ENCODE assay signal across 15 mouse cellular contexts in genomic region chr2:101723333-101723881, GRCm38 (mm10). TPM values are rescaled to one million over a fixed set of nuclear protein-coding genes. Genes with fewer than 3 reads are reported as not detected.
A peak's percentile ranks its signal among the peaks of the same experiment; 100 is the strongest.
DNase-seq lines count a peak whose midpoint lies in the region; ATAC-seq and TF ChIP-seq lines count a peak whose summit lies in the region.
"Had no signal": no experiment of that assay in that cellular context is flagged by ENCODE, and none has a peak within 500 bp of the region (broad histone marks: within the 10 kb centered on the region; RNA-seq: fewer than 3 reads in every experiment).

No protein-coding gene starts in this region.

- no peaks in the 10 kb centered on the region for H3K9me3 ChIP-seq in heart, postnatal 0 days (replicated peaks; ENCODE audit: control insufficient read depth, low read length)
- no peaks in the 10 kb centered on the region for H3K9me3 ChIP-seq in limb, embryonic 10.5 days (replicated peaks)

- H3K27ac ChIP-seq in heart, postnatal 0 days (ENCODE audit: low read depth), result no peak overlapping the region
- peak overlapping the region; percentile 74; the same call in 1 of the 2 replicates for H3K27ac ChIP-seq in limb, embryonic 10.5 days
- H3K27ac ChIP-seq: macrophage had no signal

- TF ChIP-seq CTCF in heart, postnatal 0 days (IDR thresholded peaks at IDR 0.05; ENCODE audit: low read depth), result no peak

- no peak for ATAC-seq in heart, postnatal 0 days (ENCODE audit: insufficient read depth, low read depth)

- H3K4me1 ChIP-seq in heart, postnatal 0 days (ENCODE audit: control insufficient read depth, insufficient read depth), result peaks cover 9% of the 10 kb centered on the region; the same call in 1 of the 2 replicates
- peaks cover 13% of the 10 kb centered on the region for H3K4me1 ChIP-seq in limb, embryonic 10.5 days

- H3K4me3 ChIP-seq in heart, postnatal 0 days (ENCODE audit: low read depth, low read length), result no peak overlapping the region
- H3K4me3 ChIP-seq in limb, embryonic 10.5 days, result no peak overlapping the region
- H3K4me3 ChIP-seq: erythroblast, embryonic 14.5 days had no signal

- H3K27me3 ChIP-seq in heart, postnatal 0 days (ENCODE audit: control insufficient read depth, insufficient read depth, low read length), result no peaks in the 10 kb centered on the region
- no peaks in the 10 kb centered on the region for H3K27me3 ChIP-seq in limb, embryonic 10.5 days (ENCODE audit: low read depth, poor library complexity, severe bottlenecking)

- no peak for TF ChIP-seq EP300 in heart, postnatal 0 days (IDR thresholded peaks at IDR 0.05; ENCODE audit: low read depth)

- no peak overlapping the region for H3K4me2 ChIP-seq in heart, postnatal 0 days (ENCODE audit: low read depth, low read length)
- H3K4me2 ChIP-seq: liver, embryonic 11.5 days had no signal

- no peak overlapping the region for H3K9ac ChIP-seq in heart, postnatal 0 days (replicated peaks; ENCODE audit: low read depth, low read length)

- DNase-seq in heart, postnatal 0 days (ENCODE audit: low spot score), result peak; percentile 8
- DNase-seq in heart, adult 11 months, result no peak
- DNase-seq in ZHBTc4 (ENCODE audit: low read depth, low spot score), result peak; percentile 23
- DNase-seq in embryo, embryonic 11 days, result peak; percentile 16
- DNase-seq in limb, embryonic 10.5 days (ENCODE audit: low spot score), result no peak
- DNase-seq in adrenal gland, adult 8-10 months, result no peak
- DNase-seq in gastrocnemius, postnatal 25 days, result no peak
- DNase-seq in left cerebral cortex, adult 8-10 months (ENCODE audit: low spot score in 2 of 2), result no peak
- DNase-seq: cerebellum, adult 18-20 months; gastrocnemius, postnatal 14 days; layer of hippocampus, postnatal 36 days; thymus, adult 18-20 months had no signal

- no peaks in the 10 kb centered on the region for H3K36me3 ChIP-seq in heart, postnatal 0 days (replicated peaks; ENCODE audit: control insufficient read depth, insufficient read depth, low read length)
- peaks cover 19% of the 10 kb centered on the region for H3K36me3 ChIP-seq in limb, embryonic 10.5 days

- 66% methylated on average over 10 of the region's 10 CpGs for WGBS in heart, postnatal 0 days
- 78% methylated on average over 10 of the region's 10 CpGs for WGBS in limb, embryonic 10.5 days

RNA-seq across cellular contexts. Expression of gene Traf6, which starts 45.2 kb away (rescaled TPM):
- total RNA-seq in heart, postnatal 0 days (2014; rRNA removed; ENCODE audit: low replicate concordance), result 13.9 and 24.2 TPM in 2 replicates
- polyA plus RNA-seq in heart, postnatal 0 days (2015; fragmentation: Nextera tagmentation; extraction: Ambion mirVana), result 2.8 and 3.3 TPM in 2 replicates
- polyA plus RNA-seq in limb, embryonic 10.5 days (2016; fragmentation: Nextera tagmentation; extraction: Ambion mirVana), result 14.6 and 16.1 TPM in 2 replicates
- total RNA-seq in adrenal gland, adult 8-10 months (2022), result 10 to 100 TPM; 20.3 to 25.4 (median 22.1) TPM
- total RNA-seq in gastrocnemius, postnatal 25 days (2021), result 1 to 10 TPM; 7.8 to 8.6 TPM
- total RNA-seq in left cerebral cortex, adult 8-10 months (2022), result 10 to 100 TPM; 10.9 to 14.2 (median 12.5) TPM

Comparison
In these comparisons a context has a peak if more than half of its experiments do, and no peak if none do; other contexts are left out.
1. DNase-seq: peak in heart, postnatal 0 days (single experiment), ZHBTc4 (single experiment) and embryo, embryonic 11 days (single experiment); none in heart, adult 11 months (single experiment), limb, embryonic 10.5 days (single experiment), adrenal gland, adult 8-10 months (single experiment), gastrocnemius, postnatal 25 days (single experiment) and left cerebral cortex, adult 8-10 months (0 of 2).